Mouse (Mus musculus): ENCODE measurements around the gene Cchcr1. TPM values are rescaled to one million over a fixed set of nuclear protein-coding genes. Genes with fewer than 3 reads are reported as not detected.

The Cchcr1 gene
- polyA plus RNA-seq, 1 experiment from 2014 or later = 8.3 TPM

GRCm38 (mm10) chr17:35556186-35556765 lies 39.4 kb downstream of the Cchcr1 start:
- Histone ChIP-seq H3K9me3 (ENCODE audit: control insufficient read depth, low read length) (no peaks in the 10 kb centered on the region), H3K9ac (ENCODE audit: low read depth, low read length) (no peak overlapping the region), H3K27me3 (ENCODE audit: control insufficient read depth, insufficient read depth, low read length) (no peaks in the 10 kb centered on the region), H3K4me2 (replicated peaks; ENCODE audit: low read depth, low read length) (no peak overlapping the region), H3K27ac (ENCODE audit: low read depth, low read length) (no peak overlapping the region), H3K36me3 (ENCODE audit: control insufficient read depth, insufficient read depth, low read length) (no peaks in the 10 kb centered on the region), H3K4me1 (replicated peaks; ENCODE audit: control insufficient read depth, insufficient read depth, low read length) (no peaks in the 10 kb centered on the region), H3K4me3 (ENCODE audit: low read depth, low read length) (no peak overlapping the region)
- no peak for DNase-seq (ENCODE audit: low spot score)
- WGBS = 87% methylated on average over 13 of the region's 13 CpGs
- no peak for ATAC-seq (ENCODE audit: low FRiP score)

DNA sequence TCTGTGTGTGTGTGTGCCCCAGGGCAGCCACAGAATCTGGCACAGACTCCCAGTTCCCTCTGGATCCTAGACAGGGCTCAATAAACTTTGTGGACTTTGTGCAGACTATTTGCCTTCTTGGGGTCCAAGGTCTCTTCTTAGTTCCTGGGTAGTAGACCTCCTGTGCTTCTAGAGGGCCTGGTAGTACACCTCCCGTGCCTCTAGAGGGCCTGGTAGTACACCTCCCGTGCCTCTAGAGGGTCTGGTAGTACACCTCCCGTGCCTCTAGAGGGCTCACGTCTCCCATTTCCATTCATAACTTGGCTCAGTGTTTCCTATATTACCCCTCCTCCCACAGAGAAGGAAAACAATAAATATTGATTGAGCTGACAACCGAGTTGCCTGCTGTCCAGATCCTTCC lies 39.9 kb downstream of the Cchcr1 start:
- H3K4me3 ChIP-seq (ENCODE audit: low read depth, low read length) = no peak overlapping the region
- H3K27ac ChIP-seq (ENCODE audit: low read depth, low read length) = no peak overlapping the region
- no peaks in the 10 kb centered on the region for H3K4me1 ChIP-seq (replicated peaks; ENCODE audit: control insufficient read depth, insufficient read depth, low read length)
- ATAC-seq (ENCODE audit: low FRiP score) = no peak
- H3K27me3 ChIP-seq (ENCODE audit: control insufficient read depth, insufficient read depth, low read length) = no peaks in the 10 kb centered on the region
- 32% methylated on average over 5 of the region's 5 CpGs for WGBS
- H3K36me3 ChIP-seq (ENCODE audit: control insufficient read depth, insufficient read depth, low read length) = no peaks in the 10 kb centered on the region
- H3K4me2 ChIP-seq (replicated peaks; ENCODE audit: low read depth, low read length) = no peak overlapping the region
- no peaks in the 10 kb centered on the region for H3K9me3 ChIP-seq (ENCODE audit: control insufficient read depth, low read length)
- H3K9ac ChIP-seq (ENCODE audit: low read depth, low read length) = no peak overlapping the region
- peak; percentile 72 for DNase-seq (ENCODE audit: low spot score)

GRCm38 (mm10) chr17:35557351-35557750 lies 40.5 kb downstream of the Cchcr1 start:
- H3K4me2 ChIP-seq (replicated peaks; ENCODE audit: low read depth, low read length) = no peak overlapping the region
- no peaks in the 10 kb centered on the region for H3K4me1 ChIP-seq (replicated peaks; ENCODE audit: control insufficient read depth, insufficient read depth, low read length)
- no peaks in the 10 kb centered on the region for H3K36me3 ChIP-seq (ENCODE audit: control insufficient read depth, insufficient read depth, low read length)
- DNase-seq (ENCODE audit: low spot score) (no peak), ATAC-seq (ENCODE audit: low FRiP score) (0 out of 2 replicates have a peak, but pooled peaks have one; percentile 12)
- no peak overlapping the region for H3K9ac ChIP-seq (ENCODE audit: low read depth, low read length)
- no peak overlapping the region for H3K27ac ChIP-seq (ENCODE audit: low read depth, low read length)
- no peak overlapping the region for H3K4me3 ChIP-seq (ENCODE audit: low read depth, low read length)
- H3K9me3 ChIP-seq (ENCODE audit: control insufficient read depth, low read length) = no peaks in the 10 kb centered on the region
- WGBS = 83% methylated on average over 9 of the region's 9 CpGs
- no peaks in the 10 kb centered on the region for H3K27me3 ChIP-seq (ENCODE audit: control insufficient read depth, insufficient read depth, low read length)

DNA sequence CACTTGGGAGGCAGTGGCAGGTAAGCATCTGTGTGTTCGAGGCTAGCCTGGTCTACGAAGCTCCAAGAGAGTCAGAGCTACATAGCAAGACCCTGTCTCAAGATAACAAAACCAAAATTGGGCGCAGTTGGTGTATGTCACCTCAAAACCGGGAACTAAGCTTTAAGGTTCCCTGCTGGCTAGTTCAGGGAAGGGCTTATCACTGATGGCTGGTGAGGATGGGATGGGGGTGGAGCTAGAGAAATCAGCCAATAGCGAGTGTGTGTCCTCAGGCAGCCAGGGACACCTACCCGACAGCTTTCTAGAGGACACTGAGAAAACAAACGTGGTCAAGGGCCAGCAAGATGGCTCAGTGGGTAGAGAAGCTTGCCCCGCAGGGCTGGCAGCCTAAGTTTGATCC lies 41.3 kb downstream of the Cchcr1 start:
- Histone ChIP-seq H3K36me3 (ENCODE audit: control insufficient read depth, insufficient read depth, low read length) (no peaks in the 10 kb centered on the region), H3K27me3 (ENCODE audit: control insufficient read depth, insufficient read depth, low read length) (no peaks in the 10 kb centered on the region), H3K9me3 (ENCODE audit: control insufficient read depth, low read length) (no peaks in the 10 kb centered on the region), H3K4me3 (ENCODE audit: low read depth, low read length) (no peak overlapping the region), H3K4me1 (replicated peaks; ENCODE audit: control insufficient read depth, insufficient read depth, low read length) (no peaks in the 10 kb centered on the region), H3K27ac (ENCODE audit: low read depth, low read length) (no peak overlapping the region), H3K4me2 (replicated peaks; ENCODE audit: low read depth, low read length) (no peak overlapping the region), H3K9ac (ENCODE audit: low read depth, low read length) (no peak overlapping the region)
- 56% methylated on average over 8 of the region's 8 CpGs for WGBS
- DNase-seq (ENCODE audit: low spot score) (no peak), ATAC-seq (ENCODE audit: low FRiP score) (no peak)

DNA sequence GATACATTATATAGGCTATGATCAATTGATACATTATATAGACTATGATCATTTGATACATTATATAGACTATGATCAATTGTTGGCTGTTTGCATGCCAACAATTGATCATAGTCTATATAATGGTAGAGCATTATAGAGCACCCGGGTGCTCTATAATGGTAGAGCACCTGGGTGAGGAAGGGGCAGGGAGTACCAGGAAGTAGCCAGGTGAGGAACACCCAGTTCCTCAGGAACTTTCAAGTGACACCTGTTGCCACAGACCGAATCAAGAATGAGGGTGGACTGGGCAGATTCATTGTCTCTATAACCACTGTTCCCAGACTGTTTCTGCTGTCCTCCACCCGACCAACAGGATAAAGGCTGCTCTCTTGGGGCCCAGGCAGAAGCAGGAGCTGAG lies 50.2 kb downstream of the Cchcr1 start, which contains the start of gene 2300002M23Rik:
Gene 2300002M23Rik (plus strand): TSS at position 301 of the 400 bp plus-strand sequence.
- H3K4me3 ChIP-seq (ENCODE audit: low read depth, low read length) = no peak within 1 kb of the TSS
- H3K36me3 ChIP-seq (ENCODE audit: control insufficient read depth, insufficient read depth, low read length) = no peaks in the 10 kb centered on the region
- DNase-seq (ENCODE audit: low spot score) (no peak), ATAC-seq (ENCODE audit: low FRiP score) (no peak)
- H3K27me3 ChIP-seq (ENCODE audit: control insufficient read depth, insufficient read depth, low read length) = peaks cover 9% of the 10 kb centered on the region; the same call in 1 of the 2 replicates
- H3K9me3 ChIP-seq (ENCODE audit: control insufficient read depth, low read length) = no peaks in the 10 kb centered on the region
- 65% methylated on average over 3 of the region's 3 CpGs for WGBS
- H3K27ac ChIP-seq (ENCODE audit: low read depth, low read length) = peak within 1 kb of the TSS; percentile 13; the same call in 1 of the 2 replicates
- H3K9ac ChIP-seq (ENCODE audit: low read depth, low read length) = no peak within 1 kb of the TSS
- H3K4me1 ChIP-seq (replicated peaks; ENCODE audit: control insufficient read depth, insufficient read depth, low read length) = peaks cover 9% of the 10 kb centered on the region; the same call in 1 of the 2 replicates
- H3K4me2 ChIP-seq (replicated peaks; ENCODE audit: low read depth, low read length) = no peak within 1 kb of the TSS

- H3K27me3 ChIP-seq (ENCODE audit: control insufficient read depth, insufficient read depth, low read length) = peaks cover 9% of the 10 kb centered on the region; the same call in 1 of the 2 replicates
- H3K4me1 ChIP-seq (replicated peaks; ENCODE audit: control insufficient read depth, insufficient read depth, low read length) = peaks cover 9% of the 10 kb centered on the region; the same call in 1 of the 2 replicates
- no peaks in the 10 kb centered on the region for H3K9me3 ChIP-seq (ENCODE audit: control insufficient read depth, low read length)
- 20% methylated on average over 9 of the region's 9 CpGs for WGBS
- DNase-seq (ENCODE audit: low spot score) = no peak
- H3K9ac ChIP-seq (ENCODE audit: low read depth, low read length) = no peak overlapping the region
- no peak for ATAC-seq (ENCODE audit: low FRiP score)
- no peak overlapping the region for H3K4me2 ChIP-seq (replicated peaks; ENCODE audit: low read depth, low read length)
- no peaks in the 10 kb centered on the region for H3K36me3 ChIP-seq (ENCODE audit: control insufficient read depth, insufficient read depth, low read length)
- H3K4me3 ChIP-seq (ENCODE audit: low read depth, low read length) = no peak overlapping the region
- peak overlapping the region; percentile 13; the same call in 1 of the 2 replicates for H3K27ac ChIP-seq (ENCODE audit: low read depth, low read length)
Observed at GRCm38 (mm10) chr17:35567767-35568166, 50.9 kb downstream of the Cchcr1 start.

DNA sequence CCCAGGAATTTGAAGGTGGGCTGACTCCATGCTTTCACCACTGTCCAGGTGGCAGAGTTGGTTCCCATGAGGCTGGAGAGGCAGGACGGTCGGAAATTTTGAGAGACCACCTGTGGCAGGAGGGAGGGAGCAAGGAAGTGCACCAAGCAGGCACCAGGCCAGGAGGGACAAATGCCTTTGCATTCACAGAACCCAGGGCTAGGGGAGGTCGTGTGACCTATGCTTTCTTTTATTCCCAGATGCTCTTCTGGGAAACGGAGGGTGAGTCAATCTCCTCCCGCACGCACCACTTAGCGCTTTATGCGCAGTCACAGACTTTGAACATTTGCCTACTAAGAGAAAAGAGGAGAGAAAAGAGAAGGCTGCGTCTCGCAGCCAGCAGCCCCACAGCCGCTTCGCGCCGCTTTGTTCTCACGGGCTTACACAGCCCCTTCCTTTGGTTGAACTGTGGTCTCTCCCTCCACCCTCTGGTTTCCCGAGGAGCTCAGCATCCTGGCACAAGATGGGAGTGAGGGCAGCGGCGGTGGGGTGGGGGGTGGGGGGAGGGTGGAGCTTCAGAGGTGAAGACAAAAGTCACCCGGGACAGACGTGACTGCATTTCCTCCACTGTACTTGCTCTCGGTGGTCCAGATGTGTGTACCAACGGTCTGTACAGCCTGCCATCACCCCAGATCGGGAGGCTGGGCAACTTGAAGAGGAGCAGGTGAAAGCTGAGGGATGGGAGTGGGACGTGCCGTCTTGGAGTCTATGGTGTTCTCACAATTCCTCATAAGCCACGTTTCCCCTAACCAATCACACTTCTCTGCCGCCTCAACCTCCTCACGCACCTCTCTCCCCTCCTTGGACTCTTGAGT lies 52.4 kb downstream of the Cchcr1 start:
- no peaks in the 10 kb centered on the region for H3K36me3 ChIP-seq (ENCODE audit: control insufficient read depth, insufficient read depth, low read length)
- H3K27ac ChIP-seq (ENCODE audit: low read depth, low read length) = no peak overlapping the region
- H3K4me2 ChIP-seq (replicated peaks; ENCODE audit: low read depth, low read length) = peak overlapping the region; percentile 50
- peak; percentile 51 for DNase-seq (ENCODE audit: low spot score)
- 4% methylated on average over 28 of the region's 28 CpGs for WGBS
- peaks cover 9% of the 10 kb centered on the region; the same call in 1 of the 2 replicates for H3K27me3 ChIP-seq (ENCODE audit: control insufficient read depth, insufficient read depth, low read length)
- H3K9me3 ChIP-seq (ENCODE audit: control insufficient read depth, low read length) = no peaks in the 10 kb centered on the region
- peaks cover 9% of the 10 kb centered on the region; the same call in 1 of the 2 replicates for H3K4me1 ChIP-seq (replicated peaks; ENCODE audit: control insufficient read depth, insufficient read depth, low read length)
- 0 out of 2 replicates have a peak overlapping the region, but pooled peaks have one; percentile 31 for H3K9ac ChIP-seq (ENCODE audit: low read depth, low read length)
- ATAC-seq (ENCODE audit: low FRiP score) = peak; percentile 51; the same call in 1 of the 2 replicates
- peak overlapping the region; percentile 21; the same call in 1 of the 2 replicates for H3K4me3 ChIP-seq (ENCODE audit: low read depth, low read length)

- H3K9me3 ChIP-seq (ENCODE audit: control insufficient read depth, low read length) = no peaks in the 10 kb centered on the region
- H3K27me3 ChIP-seq (ENCODE audit: control insufficient read depth, insufficient read depth, low read length) = peaks cover 9% of the 10 kb centered on the region; the same call in 1 of the 2 replicates
- ATAC-seq (ENCODE audit: low FRiP score) (no peak), DNase-seq (ENCODE audit: low spot score) (no peak)
- no peak overlapping the region for H3K4me2 ChIP-seq (replicated peaks; ENCODE audit: low read depth, low read length)
- H3K27ac ChIP-seq (ENCODE audit: low read depth, low read length) = no peak overlapping the region
- peaks cover 9% of the 10 kb centered on the region; the same call in 1 of the 2 replicates for H3K4me1 ChIP-seq (replicated peaks; ENCODE audit: control insufficient read depth, insufficient read depth, low read length)
- 68% methylated on average over 14 of the region's 14 CpGs for WGBS
- H3K36me3 ChIP-seq (ENCODE audit: control insufficient read depth, insufficient read depth, low read length) = no peaks in the 10 kb centered on the region
- no peak overlapping the region for H3K4me3 ChIP-seq (ENCODE audit: low read depth, low read length)
- no peak overlapping the region for H3K9ac ChIP-seq (ENCODE audit: low read depth, low read length)
Observed at GRCm38 (mm10) chr17:35570836-35571235, 53.9 kb downstream of the Cchcr1 start.

Data from hindbrain, embryonic 11.5 days (tissue).